Mouse (Mus musculus): Measurements from ENCODE around the gene Ephx4. TPM values are rescaled to one million over a fixed set of nuclear protein-coding genes. Genes with fewer than 3 reads are reported as not detected.

The Ephx4 gene
- polyA plus RNA-seq (2012; rRNA removed), result 0.12 and 0.26 TPM in 2 replicates

- Histone ChIP-seq H3K4me3 (ENCODE audit: extremely low read depth, insufficient read depth, insufficient read length) (peak within 1 kb of the TSS; percentile 51), H3K4me1 (ENCODE audit: control insufficient read depth, insufficient read depth, insufficient read length) (peaks cover 4% of the 10 kb centered on the region), H3K27ac (ENCODE audit: insufficient read depth, low read length) (no peak within 1 kb of the TSS), H3K27me3 (ENCODE audit: control insufficient read depth, insufficient read depth, low read length) (peaks cover 9% of the 10 kb centered on the region), H3K36me3 (ENCODE audit: control insufficient read depth, insufficient read depth, low read length) (no peaks in the 10 kb centered on the region)
- TF ChIP-seq CTCF (IDR thresholded peaks at IDR 0.05; ENCODE audit: extremely low read depth, insufficient read depth, insufficient read length, insufficient replicate concordance), result no peak
- TF ChIP-seq POLR2A (IDR thresholded peaks at IDR 0.05; ENCODE audit: low read depth, low read length), result no peak
- WGBS, result 24% methylated on average over 5 of the region's 5 CpGs
- no peak for DNase-seq (ENCODE audit: low read depth in 1 of 2, low spot score in 2 of 2)
These were observed at the start of gene Ephx4 for GRCm38 (mm10) chr5:107402436-107402835. Gene Ephx4, plus strand, starts transcription at chr5:107402736.

DNA sequence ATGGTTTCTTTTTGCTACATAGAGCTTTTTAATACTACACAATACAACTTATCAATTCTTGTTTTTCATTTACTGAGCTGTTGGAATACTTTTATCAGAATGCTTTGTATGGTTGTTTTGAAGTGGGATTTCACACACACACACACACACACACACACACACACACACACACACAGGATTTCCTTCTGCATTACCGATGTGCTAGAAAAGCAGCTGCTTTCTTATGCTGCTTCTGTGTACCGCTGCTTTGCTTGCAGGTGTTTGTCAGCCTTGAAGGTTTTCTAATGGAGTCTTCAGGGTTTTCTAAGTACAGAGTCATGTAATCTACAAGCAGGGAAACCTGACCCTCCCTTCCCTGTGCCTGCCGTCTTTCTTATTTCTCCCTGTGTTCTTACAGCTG lies 48.6 kb upstream of the Ephx4 start:
- no peaks in the 10 kb centered on the region for H3K36me3 ChIP-seq (ENCODE audit: control insufficient read depth, insufficient read depth, low read length)
- no peak for TF ChIP-seq POLR2A (IDR thresholded peaks at IDR 0.05; ENCODE audit: low read depth, low read length)
- TF ChIP-seq CTCF (IDR thresholded peaks at IDR 0.05; ENCODE audit: extremely low read depth, insufficient read depth, insufficient read length, insufficient replicate concordance), result no peak
- no peak overlapping the region for H3K4me3 ChIP-seq (ENCODE audit: extremely low read depth, insufficient read depth, insufficient read length)
- H3K27ac ChIP-seq (ENCODE audit: insufficient read depth, low read length), result no peak overlapping the region
- no peak for DNase-seq (ENCODE audit: low read depth in 1 of 2, low spot score in 2 of 2)
- H3K4me1 ChIP-seq (ENCODE audit: control insufficient read depth, insufficient read depth, insufficient read length), result no peaks in the 10 kb centered on the region
- 19% methylated on average over 3 of the region's 3 CpGs for WGBS
- no peaks in the 10 kb centered on the region for H3K27me3 ChIP-seq (ENCODE audit: control insufficient read depth, insufficient read depth, low read length)

DNA sequence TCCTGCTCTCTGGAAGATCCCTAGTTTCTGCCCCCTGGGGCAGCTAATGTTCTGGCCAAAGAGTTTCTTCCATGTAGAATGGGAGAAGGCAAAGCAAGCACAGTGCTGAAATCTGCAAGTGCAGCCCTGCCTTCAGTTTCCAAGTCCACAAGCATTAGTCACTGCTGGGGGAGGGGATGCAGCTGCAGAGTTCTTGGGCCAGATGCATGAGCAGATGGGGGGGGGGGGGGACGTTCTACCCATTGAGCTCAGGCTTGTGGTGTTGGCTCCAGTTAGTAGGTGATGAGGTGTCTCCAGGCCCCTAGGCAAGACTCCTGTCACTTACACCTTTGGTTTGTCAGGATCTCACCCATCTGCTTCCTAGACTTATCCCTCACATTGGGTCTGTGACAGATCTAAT lies 46.7 kb upstream of the Ephx4 start:
- Histone ChIP-seq H3K27ac (ENCODE audit: insufficient read depth, low read length) (no peak overlapping the region), H3K4me3 (ENCODE audit: extremely low read depth, insufficient read depth, insufficient read length) (no peak overlapping the region), H3K4me1 (ENCODE audit: control insufficient read depth, insufficient read depth, insufficient read length) (no peaks in the 10 kb centered on the region), H3K27me3 (ENCODE audit: control insufficient read depth, insufficient read depth, low read length) (no peaks in the 10 kb centered on the region), H3K36me3 (ENCODE audit: control insufficient read depth, insufficient read depth, low read length) (no peaks in the 10 kb centered on the region)
- 10% methylated on average over 1 of the region's 1 CpGs for WGBS
- TF ChIP-seq CTCF (IDR thresholded peaks at IDR 0.05; ENCODE audit: extremely low read depth, insufficient read depth, insufficient read length, insufficient replicate concordance), result no peak
- TF ChIP-seq POLR2A (IDR thresholded peaks at IDR 0.05; ENCODE audit: low read depth, low read length), result no peak
- DNase-seq (ENCODE audit: low read depth in 1 of 2, low spot score in 2 of 2), result no peak

DNA sequence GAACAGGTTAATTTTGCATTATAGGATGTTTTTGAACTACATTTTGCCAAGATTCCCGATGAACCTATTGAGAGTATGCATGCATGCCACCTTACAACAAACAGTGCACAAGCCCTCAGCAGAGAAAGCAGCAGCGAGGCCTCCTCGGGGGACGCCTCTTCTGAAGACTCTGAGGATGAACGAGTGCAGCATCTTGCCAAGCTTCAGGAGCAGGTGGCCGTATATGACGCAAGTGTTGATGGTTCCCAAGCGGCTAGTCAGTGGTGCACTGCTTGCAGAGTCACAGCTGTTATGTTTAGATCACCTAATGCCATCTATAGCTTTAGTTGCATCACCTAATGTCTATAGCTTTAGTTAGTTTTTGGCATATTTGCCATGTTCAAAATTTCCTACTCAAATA lies 44.8 kb upstream of the Ephx4 start:
- no peaks in the 10 kb centered on the region for H3K27me3 ChIP-seq (ENCODE audit: control insufficient read depth, insufficient read depth, low read length)
- TF ChIP-seq POLR2A (IDR thresholded peaks at IDR 0.05; ENCODE audit: low read depth, low read length) (no peak), CTCF (IDR thresholded peaks at IDR 0.05; ENCODE audit: extremely low read depth, insufficient read depth, insufficient read length, insufficient replicate concordance) (no peak)
- no peak overlapping the region for H3K4me3 ChIP-seq (ENCODE audit: extremely low read depth, insufficient read depth, insufficient read length)
- H3K36me3 ChIP-seq (ENCODE audit: control insufficient read depth, insufficient read depth, low read length), result no peaks in the 10 kb centered on the region
- 90% methylated on average over 8 of the region's 8 CpGs for WGBS
- no peak overlapping the region for H3K27ac ChIP-seq (ENCODE audit: insufficient read depth, low read length)
- DNase-seq (ENCODE audit: low read depth in 1 of 2, low spot score in 2 of 2), result no peak
- H3K4me1 ChIP-seq (ENCODE audit: control insufficient read depth, insufficient read depth, insufficient read length), result no peaks in the 10 kb centered on the region

GRCm38 (mm10) chr5:107359395-107360053 lies 43.0 kb upstream of the Ephx4 start:
- Histone ChIP-seq H3K27ac (ENCODE audit: insufficient read depth, low read length) (no peak overlapping the region), H3K4me1 (ENCODE audit: control insufficient read depth, insufficient read depth, insufficient read length) (no peaks in the 10 kb centered on the region), H3K4me3 (ENCODE audit: extremely low read depth, insufficient read depth, insufficient read length) (peak overlapping the region; percentile 75), H3K36me3 (ENCODE audit: control insufficient read depth, insufficient read depth, low read length) (no peaks in the 10 kb centered on the region), H3K27me3 (ENCODE audit: control insufficient read depth, insufficient read depth, low read length) (no peaks in the 10 kb centered on the region)
- peak; percentile 73 to 87 for DNase-seq (ENCODE audit: low read depth in 1 of 2, low spot score in 2 of 2)
- TF ChIP-seq CTCF (IDR thresholded peaks at IDR 0.05; ENCODE audit: extremely low read depth, insufficient read depth, insufficient read length, insufficient replicate concordance), result no peak
- TF ChIP-seq POLR2A (IDR thresholded peaks at IDR 0.05; ENCODE audit: low read depth, low read length), result no peak
- WGBS, result 1% methylated on average over 31 of the region's 40 CpGs

- no peak for DNase-seq (ENCODE audit: low read depth in 1 of 2, low spot score in 2 of 2)
These were observed 42.3 kb upstream of the Ephx4 start for GRCm38 (mm10) chr5:107360054-107360730.

DNA sequence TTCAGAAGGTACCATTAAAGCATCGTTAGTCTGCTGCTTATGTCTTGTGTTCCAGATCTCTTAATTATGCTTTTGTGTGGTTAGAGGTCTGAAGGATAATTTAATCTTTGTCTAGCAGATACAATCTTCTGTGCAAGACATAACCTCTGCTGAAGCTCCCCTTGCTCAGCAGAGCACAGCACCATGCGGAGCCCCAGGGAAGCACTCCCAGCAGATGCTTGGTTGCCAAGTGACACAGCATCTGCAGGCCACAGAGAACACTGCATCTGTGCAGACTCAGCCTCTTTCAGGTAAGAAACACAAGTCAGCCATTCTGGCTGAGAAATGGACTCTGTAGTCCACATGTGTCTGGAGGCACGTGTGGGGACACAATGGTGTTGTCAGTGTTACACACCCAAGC lies 32.5 kb upstream of the Ephx4 start:
- no peak overlapping the region for H3K27ac ChIP-seq (ENCODE audit: insufficient read depth, low read length)
- H3K4me3 ChIP-seq (ENCODE audit: extremely low read depth, insufficient read depth, insufficient read length), result no peak overlapping the region
- 0 out of 2 replicates have a peak, but pooled peaks cover 2% of the 10 kb centered on the region for H3K4me1 ChIP-seq (ENCODE audit: control insufficient read depth, insufficient read depth, insufficient read length)
- 89% methylated on average over 3 of the region's 3 CpGs for WGBS
- no peaks in the 10 kb centered on the region for H3K27me3 ChIP-seq (ENCODE audit: control insufficient read depth, insufficient read depth, low read length)
- TF ChIP-seq POLR2A (IDR thresholded peaks at IDR 0.05; ENCODE audit: low read depth, low read length) (no peak), CTCF (IDR thresholded peaks at IDR 0.05; ENCODE audit: extremely low read depth, insufficient read depth, insufficient read length, insufficient replicate concordance) (no peak)
- no peak for DNase-seq (ENCODE audit: low read depth in 1 of 2, low spot score in 2 of 2)
- H3K36me3 ChIP-seq (ENCODE audit: control insufficient read depth, insufficient read depth, low read length), result no peaks in the 10 kb centered on the region

More at GRCm38 (mm10) chr5:107360054-107360730, 42.3 kb upstream of the Ephx4 start:
- no peaks in the 10 kb centered on the region for H3K27me3 ChIP-seq (ENCODE audit: control insufficient read depth, insufficient read depth, low read length)
- H3K4me3 ChIP-seq (ENCODE audit: extremely low read depth, insufficient read depth, insufficient read length), result peak overlapping the region; percentile 75
- WGBS, result 33% methylated on average over 9 of the region's 9 CpGs
- no peaks in the 10 kb centered on the region for H3K4me1 ChIP-seq (ENCODE audit: control insufficient read depth, insufficient read depth, insufficient read length)
- H3K27ac ChIP-seq (ENCODE audit: insufficient read depth, low read length), result no peak overlapping the region
- TF ChIP-seq POLR2A (IDR thresholded peaks at IDR 0.05; ENCODE audit: low read depth, low read length) (no peak), CTCF (IDR thresholded peaks at IDR 0.05; ENCODE audit: extremely low read depth, insufficient read depth, insufficient read length, insufficient replicate concordance) (no peak)
- no peaks in the 10 kb centered on the region for H3K36me3 ChIP-seq (ENCODE audit: control insufficient read depth, insufficient read depth, low read length)

Data from spleen, adult 2 months (tissue).